Mouse (Mus musculus) B cell, adult 2 months (primary cell): ENCODE results near the gene G3bp1.

Experiments used
- DNase-seq, 2 experiments: peaks; one replicate each; pipeline ENCODE4 v3.0.0; 2022

The G3bp1 gene

GRCm38 (mm10) chr11:55465177-55465576 lies 4.3 kb upstream of the G3bp1 start:
- no peak for DNase-seq

- no peak for DNase-seq
Observed at GRCm38 (mm10) chr11:55468012-55468411, 1.5 kb upstream of the G3bp1 start.

- peak in 1 of 2 experiments; percentile 42 for DNase-seq
Observed at GRCm38 (mm10) chr11:55468611-55469047, 856 bp upstream of the G3bp1 start.

GRCm38 (mm10) chr11:55469923-55470691 lies 622 bp downstream of the G3bp1 start:
- DNase-seq = peak; percentile 51 to 58

- DNase-seq = peak in 1 of 2 experiments; percentile 22
Observed at GRCm38 (mm10) chr11:55470761-55471160, 1.3 kb downstream of the G3bp1 start.

GRCm38 (mm10) chr11:55471467-55471866 lies 2.0 kb downstream of the G3bp1 start:
- no peak for DNase-seq

GRCm38 (mm10) chr11:55473219-55473618 lies 3.7 kb downstream of the G3bp1 start:
- no peak for DNase-seq

- no peak for DNase-seq
Observed at GRCm38 (mm10) chr11:55485443-55485842, 16.0 kb downstream of the G3bp1 start.

- DNase-seq = no peak
Observed at GRCm38 (mm10) chr11:55496158-55496557, 26.7 kb downstream of the G3bp1 start.

- DNase-seq = peak; percentile 45 to 46
Observed at GRCm38 (mm10) chr11:55497885-55498284, 28.4 kb downstream of the G3bp1 start.

GRCm38 (mm10) chr11:55501955-55502531 lies 32.6 kb downstream of the G3bp1 start:
- no peak for DNase-seq

- DNase-seq = no peak
Observed at GRCm38 (mm10) chr11:55502886-55503285, 33.4 kb downstream of the G3bp1 start.

- DNase-seq = no peak
Observed at GRCm38 (mm10) chr11:55505485-55505884, 36.0 kb downstream of the G3bp1 start.

- DNase-seq = no peak
Observed at GRCm38 (mm10) chr11:55511374-55511773, 41.9 kb downstream of the G3bp1 start.

- DNase-seq = no peak
Observed at GRCm38 (mm10) chr11:55517666-55518065, 48.2 kb downstream of the G3bp1 start.

- peak; percentile 39 to 47 for DNase-seq
Observed at GRCm38 (mm10) chr11:55518806-55519674, 49.6 kb downstream of the G3bp1 start.

- DNase-seq = no peak
Observed at GRCm38 (mm10) chr11:55530741-55531140, 61.3 kb downstream of the G3bp1 start.

- DNase-seq = no peak
Observed at GRCm38 (mm10) chr11:55533378-55533777, 63.9 kb downstream of the G3bp1 start.

- DNase-seq = no peak
Observed at GRCm38 (mm10) chr11:55534766-55535165, 65.3 kb downstream of the G3bp1 start.

GRCm38 (mm10) chr11:55542128-55542527 lies 72.6 kb downstream of the G3bp1 start:
- DNase-seq = no peak

- DNase-seq = no peak
Observed at GRCm38 (mm10) chr11:55542671-55543070, 73.2 kb downstream of the G3bp1 start.

- DNase-seq = no peak
Observed at GRCm38 (mm10) chr11:55545690-55546089, 76.2 kb downstream of the G3bp1 start.
